Mouse (Mus musculus): ENCODE measurements around the gene Fbln2. TPM values are rescaled to one million over a fixed set of nuclear protein-coding genes. Genes with fewer than 3 reads are reported as not detected.
A peak's percentile ranks its signal among the peaks of the same experiment; 100 is the strongest.

Gene Fbln2
- polyA plus RNA-seq, 1 experiment: 0.03 TPM

DNA sequence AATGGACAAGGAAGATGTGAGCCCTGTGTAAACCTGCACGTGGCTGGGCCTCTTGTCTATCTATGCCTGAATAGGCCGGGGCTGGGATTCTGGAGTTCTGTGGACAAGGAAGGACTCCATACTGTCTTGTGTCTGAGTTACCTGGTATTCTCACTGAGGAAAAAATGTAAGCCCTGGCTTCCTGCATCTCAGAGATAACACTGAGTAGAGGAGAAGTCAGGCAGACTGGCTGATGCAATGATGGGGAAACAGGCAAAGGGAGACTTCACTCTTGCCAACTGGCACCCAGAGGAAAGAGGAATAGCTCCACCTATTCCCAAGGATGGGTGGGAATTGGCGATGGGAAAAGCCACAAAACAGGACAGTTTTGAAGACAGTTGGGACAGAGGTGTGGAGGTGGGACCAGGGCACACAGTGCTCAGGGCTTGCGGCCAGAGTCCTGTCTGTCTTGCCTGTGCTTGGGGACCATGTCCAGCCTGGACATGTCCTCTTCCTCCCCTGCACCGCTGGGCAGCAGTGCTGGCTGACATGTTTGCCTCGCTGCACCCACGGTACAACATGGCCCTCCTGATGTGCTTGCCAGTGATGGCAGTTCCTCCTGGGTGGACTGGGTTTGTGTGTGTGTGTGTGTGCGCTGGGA, 48.2 kb downstream of the Fbln2 start:
- Histone ChIP-seq H3K9me3 (no peaks in the 10 kb centered on the region), H3K36me3 (replicated peaks; ENCODE audit: low read length) (no peaks in the 10 kb centered on the region), H3K27me3 (replicated peaks) (peaks cover 93% of the 10 kb centered on the region), H3K4me1 (peaks cover 11% of the 10 kb centered on the region; the same call in 1 of the 2 replicates), H3K4me3 (replicated peaks) (peak overlapping the region; percentile 24)
- no peak for TF ChIP-seq FLI1 (IDR thresholded peaks at IDR 0.05; ENCODE audit: low read length)
- TF ChIP-seq GATA1 (IDR thresholded peaks at IDR 0.05; ENCODE audit: borderline replicate concordance, low read length): no peak

GRCm38 (mm10) chr6:91260987-91261367, 48.7 kb downstream of the Fbln2 start:
- no peak for TF ChIP-seq FLI1 (IDR thresholded peaks at IDR 0.05; ENCODE audit: low read length)
- TF ChIP-seq GATA1 (IDR thresholded peaks at IDR 0.05; ENCODE audit: borderline replicate concordance, low read length): no peak
- Histone ChIP-seq H3K27me3 (replicated peaks) (peaks cover 94% of the 10 kb centered on the region), H3K4me3 (replicated peaks) (no peak overlapping the region), H3K4me1 (peaks cover 11% of the 10 kb centered on the region; the same call in 1 of the 2 replicates), H3K9me3 (no peaks in the 10 kb centered on the region), H3K36me3 (replicated peaks; ENCODE audit: low read length) (no peaks in the 10 kb centered on the region)

DNA sequence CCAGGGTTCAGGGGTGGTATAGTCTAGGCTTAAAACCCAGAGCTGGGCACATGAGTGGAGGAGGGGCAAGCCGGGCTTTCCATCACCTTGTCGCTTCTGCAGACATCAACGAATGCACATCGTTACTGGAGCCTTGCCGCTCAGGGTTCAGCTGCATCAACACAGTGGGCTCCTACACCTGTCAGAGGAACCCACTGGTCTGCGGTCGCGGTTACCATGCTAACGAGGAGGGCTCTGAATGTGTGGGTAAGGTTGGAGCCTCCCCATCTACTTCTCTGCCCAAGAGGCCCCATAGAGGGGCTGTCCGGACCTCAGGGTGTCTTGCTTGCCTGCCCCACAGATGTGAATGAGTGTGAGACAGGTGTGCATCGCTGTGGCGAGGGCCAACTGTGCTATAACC, 53.4 kb downstream of the Fbln2 start:
- TF ChIP-seq FLI1 (IDR thresholded peaks at IDR 0.05; ENCODE audit: low read length): no peak
- no peak for TF ChIP-seq GATA1 (IDR thresholded peaks at IDR 0.05; ENCODE audit: borderline replicate concordance, low read length)
- Histone ChIP-seq H3K4me1 (peaks cover 3% of the 10 kb centered on the region; the same call in 1 of the 2 replicates), H3K4me3 (replicated peaks) (no peak overlapping the region), H3K36me3 (replicated peaks; ENCODE audit: low read length) (no peaks in the 10 kb centered on the region), H3K9me3 (no peaks in the 10 kb centered on the region), H3K27me3 (replicated peaks) (peaks cover 90% of the 10 kb centered on the region)

GRCm38 (mm10) chr6:91266647-91267046, 54.4 kb downstream of the Fbln2 start:
- Histone ChIP-seq H3K36me3 (replicated peaks; ENCODE audit: low read length) (no peaks in the 10 kb centered on the region), H3K4me3 (replicated peaks) (no peak overlapping the region), H3K4me1 (no peaks in the 10 kb centered on the region; the same call in 1 of the 2 replicates), H3K27me3 (replicated peaks) (peaks cover 90% of the 10 kb centered on the region), H3K9me3 (no peaks in the 10 kb centered on the region)
- TF ChIP-seq FLI1 (IDR thresholded peaks at IDR 0.05; ENCODE audit: low read length) (no peak), GATA1 (IDR thresholded peaks at IDR 0.05; ENCODE audit: borderline replicate concordance, low read length) (no peak)

DNA sequence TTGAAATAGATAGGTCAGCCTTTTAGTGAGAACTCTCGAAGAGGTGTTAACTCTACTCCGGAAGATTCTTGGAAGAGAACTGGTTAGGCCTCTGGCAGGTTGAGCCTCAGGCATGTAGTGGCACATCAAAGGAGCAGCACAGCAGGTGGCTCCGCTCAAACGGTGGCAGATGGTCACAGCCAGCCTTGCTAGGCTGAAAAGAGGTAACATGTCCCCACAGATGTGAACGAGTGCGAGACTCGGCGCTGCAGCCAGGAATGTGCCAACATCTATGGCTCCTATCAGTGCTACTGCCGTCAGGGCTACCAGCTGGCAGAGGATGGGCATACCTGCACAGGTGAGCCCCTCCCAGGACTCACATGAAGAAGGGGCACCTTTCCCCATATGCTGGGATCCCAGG, 56.1 kb downstream of the Fbln2 start:
- H3K4me1 ChIP-seq: no peaks in the 10 kb centered on the region; the same call in 1 of the 2 replicates
- no peaks in the 10 kb centered on the region for H3K36me3 ChIP-seq (replicated peaks; ENCODE audit: low read length)
- H3K27me3 ChIP-seq (replicated peaks): peaks cover 81% of the 10 kb centered on the region
- H3K4me3 ChIP-seq (replicated peaks): no peak overlapping the region
- H3K9me3 ChIP-seq: no peaks in the 10 kb centered on the region
- TF ChIP-seq FLI1 (IDR thresholded peaks at IDR 0.05; ENCODE audit: low read length) (no peak), GATA1 (IDR thresholded peaks at IDR 0.05; ENCODE audit: borderline replicate concordance, low read length) (no peak)

DNA sequence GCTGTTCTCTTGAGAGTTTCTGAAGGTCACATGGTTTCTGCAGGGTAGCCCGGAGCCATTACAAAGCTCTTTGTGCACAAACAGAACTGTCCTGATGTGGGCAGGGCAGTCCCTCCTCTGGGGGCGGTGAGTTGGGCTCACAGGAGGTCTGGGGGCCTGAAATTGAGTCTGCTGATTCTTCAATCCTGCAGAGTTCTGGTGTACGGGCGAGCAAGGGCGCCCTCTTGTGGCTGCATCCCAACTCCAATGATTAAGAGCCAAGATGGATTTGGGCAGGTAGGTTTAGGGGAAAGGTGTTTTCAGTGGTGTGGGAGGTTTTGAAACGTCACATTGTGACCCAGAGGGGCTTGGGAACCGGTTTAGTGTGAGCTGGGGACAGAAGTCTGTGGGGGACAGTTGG, 65.3 kb downstream of the Fbln2 start:
- no peak overlapping the region for H3K4me3 ChIP-seq (replicated peaks)
- H3K4me1 ChIP-seq: no peaks in the 10 kb centered on the region
- peaks cover 6% of the 10 kb centered on the region for H3K9me3 ChIP-seq
- TF ChIP-seq GATA1 (IDR thresholded peaks at IDR 0.05; ENCODE audit: borderline replicate concordance, low read length) (no peak), FLI1 (IDR thresholded peaks at IDR 0.05; ENCODE audit: low read length) (no peak)
- H3K27me3 ChIP-seq (replicated peaks): peaks cover 73% of the 10 kb centered on the region
- H3K36me3 ChIP-seq (replicated peaks; ENCODE audit: low read length): no peaks in the 10 kb centered on the region

- Histone ChIP-seq H3K27me3 (replicated peaks) (peaks cover 76% of the 10 kb centered on the region), H3K9me3 (peaks cover 6% of the 10 kb centered on the region)
Observed at GRCm38 (mm10) chr6:91278302-91278701, 66.0 kb downstream of the Fbln2 start.

DNA sequence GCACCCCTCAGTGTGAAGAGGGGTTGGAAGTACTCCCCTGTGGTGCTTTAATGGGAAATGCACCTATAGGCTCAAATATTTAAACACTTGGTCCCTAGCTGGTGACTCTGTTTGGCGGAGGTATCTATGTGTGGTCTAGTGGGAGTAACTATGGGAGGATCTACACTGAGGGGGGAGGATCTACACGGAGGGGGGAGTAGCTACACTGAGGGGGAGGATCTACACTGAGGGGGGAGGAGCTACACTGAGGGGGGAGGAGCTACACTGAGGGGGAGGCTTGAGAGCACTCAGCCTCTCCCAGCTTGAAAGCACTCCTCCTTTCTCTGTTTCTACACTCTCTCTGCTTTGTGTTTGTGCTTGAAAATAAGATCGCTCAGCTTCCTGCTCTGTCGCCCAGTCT, 67.2 kb downstream of the Fbln2 start:
- no peaks in the 10 kb centered on the region for H3K9me3 ChIP-seq
- no peak overlapping the region for H3K4me3 ChIP-seq (replicated peaks)
- TF ChIP-seq FLI1 (IDR thresholded peaks at IDR 0.05; ENCODE audit: low read length): no peak
- no peak for TF ChIP-seq GATA1 (IDR thresholded peaks at IDR 0.05; ENCODE audit: borderline replicate concordance, low read length)
- peaks cover 77% of the 10 kb centered on the region for H3K27me3 ChIP-seq (replicated peaks)
- H3K36me3 ChIP-seq (replicated peaks; ENCODE audit: low read length): no peaks in the 10 kb centered on the region
- no peaks in the 10 kb centered on the region for H3K4me1 ChIP-seq

More at GRCm38 (mm10) chr6:91278302-91278701, 66.0 kb downstream of the Fbln2 start:
- Histone ChIP-seq H3K36me3 (replicated peaks; ENCODE audit: low read length) (no peaks in the 10 kb centered on the region), H3K4me1 (no peaks in the 10 kb centered on the region), H3K4me3 (replicated peaks) (no peak overlapping the region)
- TF ChIP-seq FLI1 (IDR thresholded peaks at IDR 0.05; ENCODE audit: low read length) (no peak), GATA1 (IDR thresholded peaks at IDR 0.05; ENCODE audit: borderline replicate concordance, low read length) (no peak)

DNA sequence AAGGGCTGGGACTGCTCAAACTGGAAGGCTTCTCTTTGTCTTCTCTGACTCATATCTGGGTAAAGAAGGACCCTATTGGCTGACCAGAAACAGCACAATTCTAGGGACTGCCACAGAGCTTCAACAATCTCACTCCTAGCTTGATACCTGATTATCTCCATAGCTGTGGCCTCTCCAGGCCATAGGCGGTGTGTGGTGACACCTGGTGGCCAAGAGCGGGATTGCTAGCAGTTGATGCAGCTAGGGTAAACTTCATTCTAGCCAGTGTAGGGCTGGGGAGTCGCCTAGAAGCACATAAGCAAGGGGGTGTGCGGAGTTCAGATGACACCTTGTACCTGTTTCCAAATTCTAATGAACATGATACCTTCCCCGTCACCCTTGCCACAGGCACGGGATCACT, 69.0 kb downstream of the Fbln2 start:
- Histone ChIP-seq H3K4me3 (replicated peaks) (no peak overlapping the region), H3K36me3 (replicated peaks; ENCODE audit: low read length) (no peaks in the 10 kb centered on the region), H3K4me1 (peaks cover 15% of the 10 kb centered on the region), H3K9me3 (no peaks in the 10 kb centered on the region), H3K27me3 (replicated peaks) (peaks cover 88% of the 10 kb centered on the region)
- TF ChIP-seq GATA1 (IDR thresholded peaks at IDR 0.05; ENCODE audit: borderline replicate concordance, low read length): no peak
- no peak for TF ChIP-seq FLI1 (IDR thresholded peaks at IDR 0.05; ENCODE audit: low read length)

GRCm38 (mm10) chr6:91281747-91282146, 69.5 kb downstream of the Fbln2 start:
- Histone ChIP-seq H3K9me3 (no peaks in the 10 kb centered on the region), H3K4me3 (replicated peaks) (no peak overlapping the region), H3K4me1 (peaks cover 20% of the 10 kb centered on the region), H3K36me3 (replicated peaks; ENCODE audit: low read length) (no peaks in the 10 kb centered on the region), H3K27me3 (replicated peaks) (peaks cover 89% of the 10 kb centered on the region)
- no peak for TF ChIP-seq GATA1 (IDR thresholded peaks at IDR 0.05; ENCODE audit: borderline replicate concordance, low read length)
- no peak for TF ChIP-seq FLI1 (IDR thresholded peaks at IDR 0.05; ENCODE audit: low read length)
